Mouse (Mus musculus) MEL (cell line): ENCODE measurements around the gene Srp9. TPM values are rescaled to one million over a fixed set of nuclear protein-coding genes. Genes with fewer than 3 reads are reported as not detected.

Source experiments
- DNase-seq: peaks from one replicate; pipeline ENCODE4 v3.0.0; 2011; ENCODE audit warnings: low read depth, low spot score
- H3K27ac ChIP-seq: 2 replicates; pipeline ENCODE4 v1.5.1; 2012; ENCODE audit warnings: low read depth, mild to moderate bottlenecking, control low read depth, low read length, moderate library complexity; ENCODE audit not compliant: control insufficient read depth
- H3K27me3 ChIP-seq, 2 experiments: fragments of 150-350 bp in 1 of 2; sonication (generic) in 1 of 2; 2 replicates each; pipeline ENCODE4 v1.6.1; 2012; ENCODE audit warnings: low read length in 2 of 2, mild to moderate bottlenecking in 2 of 2, improper control_type of control experiment in 1 of 2, moderate library complexity in 1 of 2; ENCODE audit not compliant: insufficient read depth in 2 of 2, control insufficient read depth in 1 of 2
- H3K36me3 ChIP-seq, 2 experiments: 2 replicates each; pipeline ENCODE4 v1.6.1; 2012 to 2014; ENCODE audit warnings: low read length in 2 of 2, improper control_type of control experiment in 1 of 2, inconsistent platforms in 1 of 2, mild to moderate bottlenecking in 1 of 2; ENCODE audit not compliant: insufficient read depth in 2 of 2, control insufficient read depth in 1 of 2
- H3K4me1 ChIP-seq, 2 experiments: fragments of 150-350 bp in 1 of 2; sonication (generic) in 1 of 2; 2 replicates each; pipeline ENCODE4 v1.6.1; 2012; ENCODE audit warnings: low read length in 2 of 2, improper control_type of control experiment in 1 of 2, mild to moderate bottlenecking in 1 of 2; ENCODE audit not compliant: insufficient read depth in 2 of 2, control insufficient read depth in 1 of 2
- H3K4me3 ChIP-seq, 2 experiments: fragments of 150-350 bp in 1 of 2; sonication (generic) in 1 of 2; 2 replicates each; pipeline ENCODE4 v1.5.1; 2012; ENCODE audit warnings: low read depth in 2 of 2, low read length in 2 of 2, mild to moderate bottlenecking in 2 of 2, moderate library complexity in 2 of 2, control low read depth in 1 of 2, improper control_type of control experiment in 1 of 2; ENCODE audit not compliant: control insufficient read depth in 1 of 2, insufficient read depth in 1 of 2
- H3K79me2 ChIP-seq: 2 replicates; pipeline ENCODE4 v1.6.1; 2012; ENCODE audit warnings: mild to moderate bottlenecking, low read length, moderate library complexity; ENCODE audit not compliant: control insufficient read depth, poor library complexity, insufficient read depth
- H3K9ac ChIP-seq: 2 replicates; pipeline ENCODE4 v1.6.1; 2012; ENCODE audit warnings: low read depth, mild to moderate bottlenecking, control low read depth, low read length, moderate library complexity; ENCODE audit not compliant: control insufficient read depth, poor library complexity, severe bottlenecking
- H3K9me3 ChIP-seq: fragments of 150-350 bp; sonication (generic); replicated peaks from 2 replicates; pipeline ENCODE4 v1.6.1; 2012; ENCODE audit warnings: mild to moderate bottlenecking, low read length, improper control_type of control experiment, moderate library complexity; ENCODE audit not compliant: insufficient read depth
- BHLHE40 ChIP-seq: IDR thresholded peaks from 2 replicates; pipeline ENCODE4 v1.6.1; 2012; ENCODE audit warnings: low read depth, mild to moderate bottlenecking, inconsistent platforms, low read length, improper control_type of control experiment, borderline replicate concordance
- CTCF ChIP-seq, 3 experiments: IDR thresholded peaks in 2 of 3; conservative IDR thresholded peaks in 1 of 3; 2 replicates each; pipeline ENCODE4 v1.5.1; 2011 to 2012; ENCODE audit warnings: low read length in 3 of 3, low read depth in 2 of 3, mild to moderate bottlenecking in 2 of 3, improper control_type of control experiment in 1 of 3, inconsistent platforms in 1 of 3, mixed read lengths in 1 of 3, moderate library complexity in 1 of 3; ENCODE audit not compliant: control insufficient read depth in 1 of 3, insufficient read depth in 1 of 3, poor library complexity in 1 of 3, severe bottlenecking in 1 of 3
- ELF1 ChIP-seq: IDR thresholded peaks from 2 replicates; pipeline ENCODE4 v1.6.1; 2014; ENCODE audit warnings: low read depth, mild to moderate bottlenecking, inconsistent platforms, low read length, improper control_type of control experiment, moderate library complexity
- GATA1 ChIP-seq: IDR thresholded peaks from 2 replicates; pipeline ENCODE4 v1.6.1; 2011; ENCODE audit warnings: low read depth, low read length, improper control_type of control experiment
- JUND ChIP-seq: IDR thresholded peaks from 2 replicates; pipeline ENCODE4 v1.6.1; 2011; ENCODE audit warnings: low read depth, mild to moderate bottlenecking, improper control_type of control experiment, low read length
- KAT2A ChIP-seq: conservative IDR thresholded peaks from 2 replicates; pipeline ENCODE4 v1.6.1; 2012; ENCODE audit warnings: low read depth, low read length, improper control_type of control experiment, inconsistent platforms
- MAFK ChIP-seq: IDR thresholded peaks from 2 replicates; pipeline ENCODE4 v1.6.1; 2011; ENCODE audit warnings: low read depth, mild to moderate bottlenecking, low read length, improper control_type of control experiment, borderline replicate concordance
- MAX ChIP-seq: IDR thresholded peaks from 2 replicates; pipeline ENCODE4 v1.6.1; 2011; ENCODE audit warnings: low read length, improper control_type of control experiment
- MEF2A ChIP-seq: IDR thresholded peaks from 2 replicates; pipeline ENCODE4 v1.6.1; 2014; ENCODE audit warnings: low read depth, mild to moderate bottlenecking, inconsistent platforms, low read length, improper control_type of control experiment; ENCODE audit not compliant: poor library complexity, insufficient replicate concordance, severe bottlenecking; ENCODE audit errors: extremely low read depth
- MXI1 ChIP-seq: IDR thresholded peaks from 2 replicates; pipeline ENCODE4 v1.6.1; 2011; ENCODE audit warnings: mild to moderate bottlenecking, low read depth, low read length, improper control_type of control experiment
- MYC ChIP-seq: IDR thresholded peaks from 2 replicates; pipeline ENCODE4 v1.6.1; 2011; ENCODE audit warnings: low read depth, mild to moderate bottlenecking, low read length, improper control_type of control experiment, moderate library complexity
- POLR2A ChIP-seq, 2 experiments: IDR thresholded peaks; 2 replicates each; pipeline ENCODE4 v1.6.1; 2011 to 2012; ENCODE audit warnings: low read length in 2 of 2, mild to moderate bottlenecking in 2 of 2, control low read depth in 1 of 2, improper control_type of control experiment in 1 of 2, low read depth in 1 of 2, moderate library complexity in 1 of 2; ENCODE audit not compliant: control insufficient read depth in 1 of 2, insufficient read depth in 1 of 2, poor library complexity in 1 of 2
- POLR2AphosphoS2 ChIP-seq: IDR thresholded peaks from 2 replicates; pipeline ENCODE4 v1.6.1; 2011; ENCODE audit warnings: low read length, improper control_type of control experiment
- RAD21 ChIP-seq: IDR thresholded peaks from 2 replicates; pipeline ENCODE4 v1.6.1; 2011; ENCODE audit warnings: mild to moderate bottlenecking, low read depth, low read length, improper control_type of control experiment
- SIN3A ChIP-seq: IDR thresholded peaks from 2 replicates; pipeline ENCODE4 v1.6.1; 2012; ENCODE audit warnings: low read length, improper control_type of control experiment, inconsistent platforms
- SMC3 ChIP-seq: IDR thresholded peaks from 2 replicates; pipeline ENCODE4 v1.6.1; 2011; ENCODE audit warnings: low read depth, low read length, improper control_type of control experiment
- TBP ChIP-seq: IDR thresholded peaks from 2 replicates; pipeline ENCODE4 v1.8.0; 2011; ENCODE audit warnings: low read depth, low read length, improper control_type of control experiment
- TCF12 ChIP-seq: IDR thresholded peaks from 2 replicates; pipeline ENCODE4 v1.6.1; 2014; ENCODE audit warnings: low read depth, mild to moderate bottlenecking, inconsistent platforms, low read length, improper control_type of control experiment, moderate library complexity
- USF1 ChIP-seq: IDR thresholded peaks from 2 replicates; pipeline ENCODE4 v1.6.1; 2014; ENCODE audit warnings: low read depth, mild to moderate bottlenecking, inconsistent platforms, low read length, improper control_type of control experiment, moderate library complexity
- ZC3H11A ChIP-seq: IDR thresholded peaks from 2 replicates; pipeline ENCODE4 v1.6.1; 2012; ENCODE audit warnings: low read depth, mild to moderate bottlenecking, inconsistent platforms, low read length, improper control_type of control experiment
- polyA plus RNA-seq, 2 experiments: library from polyadenylated mRNA; stranded (reverse) in 1 of 2; unstranded in 1 of 2; fragments of >175 nt in 1 of 2; fragments of >200 nt in 1 of 2; gene quantifications; 2 replicates each; pipeline versions ENCODE4 v1.2.1 to v1.2.4; 2012; ENCODE audit warnings: low replicate concordance in 2 of 2, low read depth in 1 of 2; ENCODE audit not compliant: insufficient read length in 2 of 2, insufficient read depth in 1 of 2, missing spikeins in 1 of 2
- total RNA-seq: library from RNA; depleted of rRNA; stranded (reverse); fragments of 300-350 nt; gene quantifications from 2 replicates; pipeline ENCODE4 v1.2.3, GENCODE M21; 2012

The Srp9 gene
- total and polyA plus RNA-seq, 3 experiments, result 49.7 to 61.8 TPM; not detected in 1

DNA sequence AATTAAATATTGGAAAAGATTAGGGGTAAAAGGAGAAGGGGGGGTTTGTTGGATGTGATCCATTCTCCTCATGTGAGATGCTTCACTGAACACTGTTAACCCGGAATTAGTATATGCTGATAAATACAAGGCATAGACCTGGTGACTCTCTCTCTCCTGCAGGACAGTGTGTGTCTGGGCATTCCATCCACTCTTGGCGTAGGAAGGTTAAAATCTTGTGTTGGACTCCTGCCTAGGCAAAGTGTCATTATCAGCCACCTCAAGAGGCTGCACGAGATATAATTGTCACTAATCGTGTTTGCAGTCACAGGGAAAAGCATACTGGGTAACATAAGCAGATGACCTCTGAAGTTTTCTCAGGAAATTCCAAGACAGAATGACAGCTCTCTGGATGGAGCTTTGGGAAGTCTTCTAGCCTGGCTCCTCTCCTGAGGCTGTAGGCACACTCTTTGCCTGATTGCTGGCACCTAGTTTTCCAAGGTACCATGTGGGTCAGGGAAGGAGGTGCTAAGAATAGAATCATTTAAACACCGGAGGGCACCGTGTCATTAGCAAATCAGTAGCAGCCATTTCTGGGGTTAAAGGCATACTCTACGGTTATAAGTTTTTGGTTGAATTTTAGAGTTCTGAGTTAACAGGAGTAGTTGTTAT, 24.5 kb downstream of the Srp9 start:
- no peak overlapping the region for H3K9ac ChIP-seq
- H3K36me3 ChIP-seq, result peaks cover 0 to 5% of the 10 kb centered on the region in 2 experiments; a peak in 1 of 4 replicates
- H3K27me3 ChIP-seq, result no peaks in the 10 kb centered on the region; a peak in 1 of 4 replicates
- peak; percentile 11 for DNase-seq
- H3K9me3 ChIP-seq, result no peaks in the 10 kb centered on the region
- H3K4me3 ChIP-seq, result no peak overlapping the region
- TF ChIP-seq TCF12, result no peak
- TF ChIP-seq POLR2A (IDR thresholded peaks at IDR 0.05; ENCODE audit: control insufficient read depth in 1 of 2, insufficient read depth in 1 of 2, low read depth in 1 of 2, low read length in 2 of 2, poor library complexity in 1 of 2), result no peak
- TF ChIP-seq GATA1, result peak; percentile 22; the same call in 1 of the 2 replicates
- TF ChIP-seq TBP, result no peak
- no peak for TF ChIP-seq KAT2A
- TF ChIP-seq MAX, result no peak
- TF ChIP-seq MEF2A, result no peak
- TF ChIP-seq RAD21, result peak; percentile 29
- TF ChIP-seq MYC, result no peak
- TF ChIP-seq BHLHE40, result 0 out of 2 replicates have a peak, but pooled peaks have one; percentile 36
- TF ChIP-seq ZC3H11A, result no peak
- no peak; a peak in 1 of 6 replicates for TF ChIP-seq CTCF (IDR thresholded peaks at IDR 0.05 in 2 of 3, conservative IDR thresholded peaks at IDR 0.05 in 1 of 3; ENCODE audit: control insufficient read depth in 1 of 3, insufficient read depth in 1 of 3, low read depth in 2 of 3, low read length in 3 of 3, poor library complexity in 1 of 3, severe bottlenecking in 1 of 3)
- TF ChIP-seq POLR2AphosphoS2, result no peak
- TF ChIP-seq MAFK, result no peak
- H3K4me1 ChIP-seq, result peaks cover 0 to 8% of the 10 kb centered on the region in 2 experiments; a peak in 1 of 4 replicates
- no peak overlapping the region for H3K27ac ChIP-seq
- H3K79me2 ChIP-seq, result no peaks in the 10 kb centered on the region

DNA sequence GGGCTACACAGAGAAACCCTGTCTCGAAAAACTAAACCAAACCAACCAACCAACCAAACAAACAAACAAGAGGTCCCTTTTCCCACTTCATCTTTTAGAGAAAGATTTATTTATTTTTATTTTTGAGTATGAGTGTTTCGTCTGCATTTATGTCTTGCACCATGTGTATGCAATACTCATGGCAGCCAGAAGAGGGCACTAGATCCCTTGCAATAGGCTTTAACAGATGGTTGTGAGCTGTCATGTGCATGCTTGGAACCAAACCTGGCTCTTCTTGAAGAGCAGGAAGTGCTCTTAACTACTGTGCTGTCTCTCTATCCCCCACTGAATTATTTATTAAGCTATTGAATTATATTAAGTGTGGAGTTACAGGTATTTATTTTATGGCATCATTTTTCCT, 25.4 kb downstream of the Srp9 start:
- Histone ChIP-seq H3K9ac (no peak overlapping the region), H3K9me3 (no peaks in the 10 kb centered on the region), H3K36me3 (peaks cover 0 to 5% of the 10 kb centered on the region in 2 experiments; a peak in 1 of 4 replicates), H3K4me3 (no peak overlapping the region), H3K4me1 (peaks cover 0 to 8% of the 10 kb centered on the region in 2 experiments; a peak in 1 of 4 replicates), H3K79me2 (no peaks in the 10 kb centered on the region), H3K27ac (no peak overlapping the region)
- peak; percentile 82 for DNase-seq
- TF ChIP-seq MYC (peak; percentile 66; the same call in 1 of the 2 replicates), MXI1 (peak; percentile 43; the same call in 1 of the 2 replicates), SMC3 (peak; percentile 86), MAFK (no peak), ELF1 (no peak), SIN3A (peak; percentile 33; the same call in 1 of the 2 replicates), CTCF (IDR thresholded peaks at IDR 0.05 in 2 of 3, conservative IDR thresholded peaks at IDR 0.05 in 1 of 3; ENCODE audit: control insufficient read depth in 1 of 3, insufficient read depth in 1 of 3, low read depth in 2 of 3, low read length in 3 of 3, poor library complexity in 1 of 3, severe bottlenecking in 1 of 3) (peak; percentile 68 to 86 (median 82)), MAX (peak; percentile 36; the same call in 1 of the 2 replicates), JUND (no peak), ZC3H11A (peak; percentile 93), USF1 (peak; percentile 10; the same call in 1 of the 2 replicates), RAD21 (peak; percentile 93)
- TF ChIP-seq, all 39 proteins: peak for 9
- no peaks in the 10 kb centered on the region; a peak in 1 of 4 replicates for H3K27me3 ChIP-seq
